Mouse (Mus musculus) liver, postnatal 0 days (tissue): ENCODE measurements at regions not wholly inside any gene's neighbourhood (a gene's known extent, or its start where the extent isn't known, plus 50 kb on each side); places are given as distances from the start of the nearest gene placed in this dataset.

Experiments used
- CTCF ChIP-seq: sonication (generic); IDR thresholded peaks from 2 replicates; pipeline ENCODE4 v1.5.1; 2016; ENCODE audit warnings: antibody characterized with exemption, low read depth
- EP300 ChIP-seq: IDR thresholded peaks from 2 replicates; pipeline ENCODE4 v1.6.1; 2016; ENCODE audit warnings: antibody characterized with exemption, low read depth, mild to moderate bottlenecking

DNA sequence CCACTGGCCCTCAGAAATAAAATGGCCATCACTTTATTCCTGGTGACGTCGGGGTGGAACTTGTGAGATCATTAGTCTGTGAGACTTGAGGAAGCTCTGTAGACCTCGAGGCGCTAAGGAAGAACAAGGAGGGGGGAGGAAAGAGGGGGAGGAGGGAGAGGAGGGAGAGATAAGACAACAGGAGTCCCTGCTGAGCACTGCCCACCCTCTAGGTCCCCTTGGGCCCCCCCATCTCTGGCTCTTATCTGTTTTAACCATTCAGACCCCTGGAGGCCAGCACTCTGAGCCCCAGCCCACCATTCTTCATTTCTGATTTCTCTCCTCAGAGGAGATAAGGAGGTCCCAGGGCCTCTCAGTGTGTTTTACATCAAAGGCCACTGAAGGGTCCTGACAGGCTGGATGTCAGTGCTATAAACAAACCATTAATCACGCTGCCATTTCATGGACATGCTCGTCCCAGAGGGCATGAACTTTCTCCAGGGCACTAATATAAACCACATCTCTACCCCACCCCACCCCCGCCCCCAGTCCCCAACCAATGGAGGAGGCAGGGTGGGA, 139.0 kb downstream of the Chic2 start:
- no peak for TF ChIP-seq EP300
- no peak for TF ChIP-seq CTCF
